Mouse (Mus musculus) neutrophil, adult 5-6 weeks (primary cell): ENCODE results near the gene Ccs. TPM values are rescaled to one million over a fixed set of nuclear protein-coding genes. Genes with fewer than 3 reads are reported as not detected.

ENCODE experiments used
- ATAC-seq: fragments of 151-379, 151-347 bp; 2 replicates; pipeline ENCODE4 v1.8.0; 2017; ENCODE audit warnings: mild to moderate bottlenecking, moderate TSS enrichment; ENCODE audit not compliant: insufficient number of reproducible peaks, poor library complexity, low FRiP score, severe bottlenecking; ENCODE audit errors: extremely low read depth
- total RNA-seq: library from RNA; stranded (forward); fragments of 200-1000 nt; gene quantifications from 2 replicates; pipeline ENCODE4 v1.2.3, GENCODE M21; 2017

The Ccs gene
- total RNA-seq, 1 experiment from 2014 or later, result 10.9 TPM

DNA sequence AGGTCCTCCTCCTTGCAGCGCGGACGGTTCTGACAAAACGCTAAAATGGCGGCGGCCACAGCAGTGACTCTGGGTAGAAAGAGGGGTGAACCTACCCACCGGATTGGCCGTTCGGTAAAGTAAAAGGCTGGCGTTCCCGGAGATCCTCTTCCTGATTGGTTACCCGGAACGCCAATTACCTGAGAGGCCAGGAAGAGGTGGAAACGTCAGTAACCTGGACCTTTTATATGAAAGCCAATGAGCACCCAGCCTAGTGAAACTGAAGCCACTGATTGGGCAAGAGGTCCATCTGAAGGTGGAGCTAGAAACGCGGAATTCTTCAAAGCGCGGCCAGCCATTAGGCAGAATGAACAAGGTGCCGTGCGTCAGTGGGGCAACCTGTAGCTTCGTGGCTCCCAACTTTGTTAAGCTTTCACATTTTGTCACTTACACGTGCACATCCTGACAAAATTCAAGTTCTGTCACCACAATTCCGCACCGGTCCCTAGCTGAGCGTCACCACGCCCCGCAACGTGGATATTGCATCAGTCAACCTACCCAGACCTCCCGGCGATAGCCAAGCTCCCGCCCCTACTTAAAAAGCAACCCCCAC is 45.2 kb downstream of the Ccs start, which contains the start of gene Rbm4:
Rbm4 (minus strand) TSS at position 71 of the 592 bp plus-strand sequence.
- ATAC-seq, result peak; percentile 99

DNA sequence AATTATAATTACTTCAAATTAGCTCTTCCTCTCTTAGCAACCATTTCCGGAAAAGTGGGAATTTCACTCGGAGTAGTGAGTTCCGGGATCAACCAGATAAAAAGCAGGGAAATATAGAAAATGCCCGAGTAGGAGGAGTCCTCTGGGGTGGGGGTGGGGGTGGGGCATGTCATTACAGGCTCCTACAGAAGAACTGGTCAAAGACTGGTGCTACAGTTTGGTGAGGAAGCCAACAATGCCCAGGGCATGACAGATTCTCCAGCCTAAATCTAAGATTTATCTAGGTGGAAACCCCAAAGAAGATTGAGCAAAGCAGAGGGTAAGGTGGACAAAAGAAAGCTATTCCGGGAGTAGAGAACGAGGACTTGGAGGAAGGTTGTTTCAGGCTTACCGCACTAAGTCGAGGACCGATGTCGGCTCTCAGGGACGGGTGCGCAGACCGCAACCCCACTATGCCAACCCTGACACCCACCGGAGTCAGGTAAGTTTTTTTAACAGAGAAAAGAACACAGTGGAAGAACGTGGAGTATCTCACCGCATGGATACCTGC is 45.8 kb downstream of the Ccs start:
- ATAC-seq, result no peak

DNA sequence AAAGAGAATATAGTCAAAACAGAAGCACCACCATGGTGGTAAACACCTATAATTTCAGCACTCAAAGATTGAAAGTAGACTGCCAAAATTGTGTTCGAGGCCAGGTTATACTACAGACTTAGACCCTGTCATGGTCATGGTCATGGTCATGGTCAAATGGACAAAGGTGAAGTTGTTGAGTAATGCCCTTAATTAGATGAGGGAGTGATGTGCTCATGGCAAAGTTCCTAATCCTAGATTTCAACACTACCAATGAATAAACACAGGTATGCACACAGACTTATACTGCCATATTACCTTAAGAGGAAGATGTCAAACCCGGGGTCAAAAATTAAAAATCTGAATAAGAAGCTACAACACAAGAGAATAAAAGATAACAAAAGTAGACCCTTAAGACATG is 52.8 kb downstream of the Ccs start:
- ATAC-seq, result no peak

DNA sequence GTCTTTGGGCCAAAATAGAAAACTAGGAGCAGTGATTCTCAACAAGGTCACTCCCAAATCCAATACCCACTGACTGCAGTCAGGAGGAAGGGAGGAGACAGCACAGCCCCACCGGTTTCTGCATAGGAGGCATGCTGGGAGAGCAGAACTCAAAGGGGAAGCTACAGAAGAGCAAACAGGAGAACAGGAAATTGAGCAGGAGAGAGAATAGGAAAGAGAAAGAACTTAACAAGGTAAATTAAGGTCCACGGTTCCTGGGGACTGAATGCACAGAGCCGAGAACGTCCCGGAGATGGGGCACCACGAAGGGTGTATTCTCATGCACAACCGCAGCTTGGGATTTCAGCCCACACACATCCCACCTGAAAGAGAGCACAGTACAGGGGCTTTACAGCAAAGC is 53.9 kb downstream of the Ccs start:
- ATAC-seq, result no peak

DNA sequence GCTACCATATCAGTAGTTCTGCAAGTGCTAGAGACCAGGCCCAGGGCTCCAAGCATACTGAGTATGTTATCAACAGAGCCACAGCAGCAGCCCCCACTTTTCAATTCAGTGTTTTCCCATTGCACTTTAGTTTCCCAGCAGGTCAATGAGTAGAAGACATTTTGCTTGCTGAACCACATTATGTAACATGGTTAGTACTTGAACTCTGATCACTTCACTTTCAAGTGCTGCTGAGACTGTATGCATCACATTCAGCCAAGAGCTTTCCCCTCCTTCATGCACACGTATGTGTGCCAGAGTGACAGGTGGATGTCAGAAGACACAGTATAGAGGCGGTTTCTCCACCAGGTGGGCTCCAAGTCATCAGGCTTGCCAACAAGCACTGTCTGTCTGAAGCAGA is 56.2 kb downstream of the Ccs start:
- no peak for ATAC-seq

Other genes with a start within 250 kb of the Ccs start
- gene Lrfn4, start 223.7 kb downstream of the Ccs start, total RNA-seq, result not detected in 2 replicates
- gene Rce1, start 213.7 kb downstream of the Ccs start, total RNA-seq, result 19.2 and 24.2 TPM in 2 replicates
- not detected in 2 replicates for gene Gm960, start 140.7 kb downstream of the Ccs start, total RNA-seq
- not detected in 2 replicates for gene Sptbn2, start 128.2 kb downstream of the Ccs start, total RNA-seq
- 20.4 and 32.4 TPM in 2 replicates for gene Rbm4b, start 82.8 kb downstream of the Ccs start, total RNA-seq
- gene Rbm4, start 45.4 kb downstream of the Ccs start, total RNA-seq, result 84.6 and 93.8 TPM in 2 replicates
- gene Gm21992, start 27.7 kb downstream of the Ccs start, total RNA-seq, result 17.3 and 24.4 TPM in 2 replicates
- 16.6 and 19.0 TPM in 2 replicates for gene Rbm14, start 27.7 kb downstream of the Ccs start, total RNA-seq
- gene Ccdc87, start within 50 bp of the Ccs start, total RNA-seq, result not detected in 2 replicates
- gene Ctsf, start 15.8 kb upstream of the Ccs start, total RNA-seq, result 0.23 and 0.37 TPM in 2 replicates
- gene Actn3, start 38.6 kb upstream of the Ccs start, total RNA-seq, result not detected in 2 replicates
- 8.4 and 9.9 TPM in 2 replicates for gene Zdhhc24, start 39.3 kb upstream of the Ccs start, total RNA-seq
- 2.2 and 2.5 TPM in 2 replicates for gene Bbs1, start 67.3 kb upstream of the Ccs start, total RNA-seq
- gene Dpp3, start 89.0 kb upstream of the Ccs start, total RNA-seq, result 37.8 and 42.8 TPM in 2 replicates
- gene Peli3, start 103.8 kb upstream of the Ccs start, total RNA-seq, result 0.25 and 0.70 TPM in 2 replicates
- gene Mrpl11, start 122.8 kb upstream of the Ccs start, total RNA-seq, result 11.2 and 14.5 TPM in 2 replicates
- not detected in 2 replicates for gene Npas4, start 151.0 kb upstream of the Ccs start, total RNA-seq
- gene Slc29a2, start 184.5 kb upstream of the Ccs start, total RNA-seq, result 1.2 TPM in 1 of 2 replicates, not detected in the other
- 0.49 and 0.81 TPM in 2 replicates for gene B4gat1, start 199.5 kb upstream of the Ccs start, total RNA-seq
- gene AC124502.3, start 199.6 kb upstream of the Ccs start, total RNA-seq, result 2.3 and 4.3 TPM in 2 replicates
- 31.8 and 34.6 TPM in 2 replicates for gene Brms1, start 202.0 kb upstream of the Ccs start, total RNA-seq
- 0.12 and 0.70 TPM in 2 replicates for gene Rin1, start 211.1 kb upstream of the Ccs start, total RNA-seq
- gene Cd248, start 228.7 kb upstream of the Ccs start, total RNA-seq, result not detected in 2 replicates
- not detected in 2 replicates for gene Tmem151a, start 246.2 kb upstream of the Ccs start, total RNA-seq
- gene Yif1a, start 249.2 kb upstream of the Ccs start, total RNA-seq, result 6.9 and 10.4 TPM in 2 replicates